Mouse (Mus musculus) brain, embryonic 14.5 days (tissue): ENCODE measurements around the gene Grem1. TPM values are rescaled to one million over a fixed set of nuclear protein-coding genes. Genes with fewer than 3 reads are reported as not detected.

Experiments
- DNase-seq: peaks from one replicate; pipeline ENCODE4 v3.0.0-alpha.2; 2011; ENCODE audit warnings: low read depth
- CTCF ChIP-seq: fragments of 200-500 bp; IDR thresholded peaks from 2 replicates; pipeline ENCODE4 v1.5.1; 2012; ENCODE audit warnings: inconsistent platforms, mild to moderate bottlenecking, moderate library complexity, borderline replicate concordance; ENCODE audit not compliant: insufficient read depth, insufficient read length; ENCODE audit errors: extremely low read depth
- POLR2A ChIP-seq: fragments of 200-500 bp; IDR thresholded peaks from 2 replicates; pipeline ENCODE4 v1.6.1; 2012; ENCODE audit warnings: mild to moderate bottlenecking, inconsistent platforms, borderline replicate concordance; ENCODE audit not compliant: poor library complexity, insufficient read depth, insufficient read length, severe bottlenecking; ENCODE audit errors: extremely low read depth
- polyA plus RNA-seq: library from polyadenylated mRNA; depleted of rRNA; stranded (reverse); fragments of >200 nt; gene quantifications from 2 replicates; pipeline ENCODE4 v1.2.3, GENCODE M21; 2012; rRNA removed

Gene Grem1
- 1.4 and 3.1 TPM in 2 replicates for polyA plus RNA-seq

- no peak for TF ChIP-seq POLR2A
- no peak for TF ChIP-seq CTCF
- peak; percentile 55 for DNase-seq
Observed at GRCm38 (mm10) chr2:113758311-113759161, at the start of gene Grem1. Gene Grem1 (minus strand): TSS chr2:113758646.

- peak; percentile 65 for DNase-seq
- no peak for TF ChIP-seq POLR2A
- peak; percentile 61; the same call in 1 of the 2 replicates for TF ChIP-seq CTCF
Observed at GRCm38 (mm10) chr2:113807640-113808039, 49.2 kb upstream of the Grem1 start.

GRCm38 (mm10) chr2:113806851-113807577 is 48.6 kb upstream of the Grem1 start:
- DNase-seq: no peak
- TF ChIP-seq CTCF (no peak), POLR2A (no peak)

- TF ChIP-seq CTCF (no peak), POLR2A (no peak)
- no peak for DNase-seq
Observed at GRCm38 (mm10) chr2:113805765-113806164, 47.3 kb upstream of the Grem1 start.

GRCm38 (mm10) chr2:113803753-113804152 is 45.3 kb upstream of the Grem1 start:
- DNase-seq: peak; percentile 64
- TF ChIP-seq CTCF (no peak), POLR2A (no peak)

GRCm38 (mm10) chr2:113800846-113801245 is 42.4 kb upstream of the Grem1 start:
- TF ChIP-seq POLR2A: no peak
- no peak for TF ChIP-seq CTCF
- DNase-seq: no peak

GRCm38 (mm10) chr2:113798605-113799004 is 40.2 kb upstream of the Grem1 start:
- TF ChIP-seq CTCF (no peak), POLR2A (no peak)

GRCm38 (mm10) chr2:113795186-113795585 is 36.7 kb upstream of the Grem1 start:
- TF ChIP-seq POLR2A (no peak), CTCF (no peak)
- peak; percentile 50 for DNase-seq

More at GRCm38 (mm10) chr2:113798605-113799004, 40.2 kb upstream of the Grem1 start:
- no peak for DNase-seq

GRCm38 (mm10) chr2:113793521-113793920 is 35.1 kb upstream of the Grem1 start:
- no peak for DNase-seq
- TF ChIP-seq POLR2A (no peak), CTCF (no peak)

GRCm38 (mm10) chr2:113788821-113789387 is 30.5 kb upstream of the Grem1 start:
- DNase-seq: no peak
- TF ChIP-seq CTCF: no peak
- no peak for TF ChIP-seq POLR2A

GRCm38 (mm10) chr2:113787882-113788281 is 29.4 kb upstream of the Grem1 start:
- peak; percentile 35 for DNase-seq

More at GRCm38 (mm10) chr2:113787882-113788281, 29.4 kb upstream of the Grem1 start:
- TF ChIP-seq CTCF: no peak
- TF ChIP-seq POLR2A: no peak
